Mouse (Mus musculus) liver, adult 2 months (tissue): ENCODE measurements around the gene Phxr2.

Experiments used
- CTCF ChIP-seq: fragments of 200-500 bp; IDR thresholded peaks from 2 replicates; pipeline ENCODE4 v1.5.1; 2011; ENCODE audit warnings: low read depth, low read length, control low read depth
- POLR2A ChIP-seq: fragments of 200-500 bp; IDR thresholded peaks from 2 replicates; pipeline ENCODE4 v1.6.1; 2011; ENCODE audit warnings: low read length, control low read depth; ENCODE audit not compliant: insufficient read depth; ENCODE audit errors: extremely low read depth

- TF ChIP-seq POLR2A (no peak), CTCF (no peak)
These were observed 32.8 kb downstream of the Phxr2 start for GRCm38 (mm10) chr10:99093364-99093763.
